Mouse (Mus musculus): Measurements from ENCODE around the gene Gm42421. TPM values are rescaled to one million over a fixed set of nuclear protein-coding genes. Genes with fewer than 3 reads are reported as not detected.

Gene Gm42421
- total RNA-seq, 2 experiments from 2014 or later = 1.2 to 2.6 TPM

Other genes with a start within 250 kb of the Gm42421 start
- gene Usp42, start 195.9 kb upstream of the Gm42421 start, total RNA-seq (2021) = 10 to 100 TPM; 20.4 to 21.4 TPM
- 10 to 100 TPM; 42.3 to 43.4 TPM for gene Eif2ak1, start 110.4 kb upstream of the Gm42421 start, total RNA-seq (2021)
- gene Ankrd61, start 30.5 kb upstream of the Gm42421 start, total RNA-seq (2021) = not detected
- 10 to 100 TPM; 29.2 to 34.9 TPM for gene Aimp2, start 18.3 kb upstream of the Gm42421 start, total RNA-seq (2021)
- gene Pms2, start 18.2 kb upstream of the Gm42421 start, total RNA-seq (2021) = 10 to 100 TPM; 13.9 to 16.3 TPM
- gene Rsph10b, start 4.9 kb downstream of the Gm42421 start, total RNA-seq (2021) = 1 to 10 TPM; 2.1 to 3.0 TPM
- gene Ccz1, start 86.7 kb downstream of the Gm42421 start, total RNA-seq (2021) = 10 to 100 TPM; 32.4 to 36.9 TPM
- not detected for gene Ocm, start 98.5 kb downstream of the Gm42421 start, total RNA-seq (2021)
- 10 to 100 TPM; 94.2 to 99.2 TPM for gene Lmtk2, start 172.3 kb downstream of the Gm42421 start, total RNA-seq (2021)